21 mouse cellular contexts compared by ENCODE assay signal in genomic region chr11:110435839-110436556, GRCm38 (mm10). TPM values are rescaled to one million over a fixed set of nuclear protein-coding genes. Genes with fewer than 3 reads are reported as not detected.
A peak's percentile ranks its signal among the peaks of the same experiment; 100 is the strongest.
DNase-seq lines count a peak whose midpoint lies in the region; ATAC-seq lines count a peak whose summit lies in the region.
"Had no signal": no experiment of that assay in that cellular context is flagged by ENCODE, and none has a peak within 500 bp of the region (broad histone marks: within the 10 kb centered on the region; RNA-seq: fewer than 3 reads in every experiment).

No protein-coding gene starts in this region.

- H3K27ac ChIP-seq in midbrain, embryonic 13.5 days, result no peak overlapping the region
- no peak overlapping the region for H3K27ac ChIP-seq in midbrain, embryonic 16.5 days (ENCODE audit: low read length)
- no peak overlapping the region for H3K27ac ChIP-seq in stomach, embryonic 16.5 days (ENCODE audit: low read length)
- H3K27ac ChIP-seq in hindbrain, embryonic 12.5 days, result no peak overlapping the region
- H3K27ac ChIP-seq: heart, embryonic 10.5 days; hindbrain, embryonic 13.5 days; kidney, postnatal 0 days; macrophage; midbrain, embryonic 15.5 days had no signal

- H3K9me3 ChIP-seq in midbrain, embryonic 13.5 days, result no peaks in the 10 kb centered on the region
- no peaks in the 10 kb centered on the region for H3K9me3 ChIP-seq in midbrain, embryonic 16.5 days (replicated peaks; ENCODE audit: control insufficient read depth, low read length, poor library complexity, severe bottlenecking)
- H3K9me3 ChIP-seq in stomach, embryonic 16.5 days (replicated peaks; ENCODE audit: control insufficient read depth, low read length), result no peaks in the 10 kb centered on the region
- 0 out of 2 replicates have a peak, but pooled peaks cover 3% of the 10 kb centered on the region for H3K9me3 ChIP-seq in hindbrain, embryonic 12.5 days (replicated peaks)
- H3K9me3 ChIP-seq: heart, embryonic 10.5 days; hindbrain, embryonic 13.5 days; midbrain, embryonic 15.5 days had no signal

- peaks cover 16% of the 10 kb centered on the region for H3K4me1 ChIP-seq in midbrain, embryonic 13.5 days (replicated peaks)
- H3K4me1 ChIP-seq in midbrain, embryonic 16.5 days (ENCODE audit: control insufficient read depth, insufficient read depth, low read length), result peaks cover 4% of the 10 kb centered on the region; the same call in 1 of the 2 replicates
- H3K4me1 ChIP-seq in stomach, embryonic 16.5 days (ENCODE audit: control insufficient read depth, insufficient read depth, low read length), result no peaks in the 10 kb centered on the region; the same call in 1 of the 2 replicates
- H3K4me1 ChIP-seq in hindbrain, embryonic 12.5 days, result peaks cover 11% of the 10 kb centered on the region

- ATAC-seq in midbrain, embryonic 13.5 days, result 0 out of 2 replicates have a peak, but pooled peaks have one; percentile 34
- ATAC-seq in midbrain, embryonic 16.5 days, result no peak
- 0 out of 2 replicates have a peak, but pooled peaks have one; percentile 33 for ATAC-seq in stomach, embryonic 16.5 days (ENCODE audit: insufficient read depth, low FRiP score)
- ATAC-seq in activated CD4-positive, CD25-positive, alpha-beta regulatory T cell, adult 4 months, result no peak
- ATAC-seq in hindbrain, embryonic 12.5 days (ENCODE audit: low FRiP score), result no peak
- ATAC-seq: midbrain, embryonic 15.5 days had no signal

- H3K4me2 ChIP-seq in midbrain, embryonic 13.5 days (replicated peaks), result no peak overlapping the region
- no peak overlapping the region for H3K4me2 ChIP-seq in midbrain, embryonic 16.5 days (ENCODE audit: low read length)
- H3K4me2 ChIP-seq in stomach, embryonic 16.5 days (ENCODE audit: low read depth, low read length), result no peak overlapping the region
- no peak overlapping the region for H3K4me2 ChIP-seq in hindbrain, embryonic 12.5 days (replicated peaks)
- H3K4me2 ChIP-seq: hindbrain, embryonic 13.5 days; liver, embryonic 11.5 days; lung, embryonic 14.5 days had no signal

- no peaks in the 10 kb centered on the region for H3K27me3 ChIP-seq in midbrain, embryonic 13.5 days
- no peaks in the 10 kb centered on the region for H3K27me3 ChIP-seq in midbrain, embryonic 16.5 days (ENCODE audit: control insufficient read depth, insufficient read depth, low read depth, low read length)
- no peaks in the 10 kb centered on the region for H3K27me3 ChIP-seq in stomach, embryonic 16.5 days (ENCODE audit: control insufficient read depth, insufficient read depth, low read length)
- no peaks in the 10 kb centered on the region for H3K27me3 ChIP-seq in hindbrain, embryonic 12.5 days
- H3K27me3 ChIP-seq: hindbrain, embryonic 13.5 days; midbrain, embryonic 15.5 days had no signal

- peak; percentile 11 for DNase-seq in kidney, adult 11 months
- no peak for DNase-seq in kidney, postnatal 14 days
- peak; percentile 39 for DNase-seq in forelimb bud, embryonic 11.5 days (ENCODE audit: low read depth, low spot score)
- DNase-seq: adrenal gland, postnatal 25 days; cerebellum, adult 2 months; gastrocnemius, postnatal 25 days; heart, postnatal 10 days; lung, embryonic 14.5 days; right cerebral cortex, postnatal 25 days; thymus, adult 2 months had no signal

- no peaks in the 10 kb centered on the region for H3K36me3 ChIP-seq in midbrain, embryonic 13.5 days
- 0 out of 2 replicates have a peak, but pooled peaks cover 3% of the 10 kb centered on the region for H3K36me3 ChIP-seq in midbrain, embryonic 16.5 days (ENCODE audit: control insufficient read depth, insufficient read depth, low read length)
- H3K36me3 ChIP-seq in stomach, embryonic 16.5 days (ENCODE audit: control insufficient read depth, insufficient read depth, low read length), result no peaks in the 10 kb centered on the region
- H3K36me3 ChIP-seq in hindbrain, embryonic 12.5 days, result 0 out of 2 replicates have a peak, but pooled peaks cover 2% of the 10 kb centered on the region
- H3K36me3 ChIP-seq: hindbrain, embryonic 13.5 days; midbrain, embryonic 15.5 days had no signal

- no peak overlapping the region for H3K4me3 ChIP-seq in midbrain, embryonic 13.5 days (replicated peaks)
- no peak overlapping the region for H3K4me3 ChIP-seq in midbrain, embryonic 16.5 days (ENCODE audit: low read depth, low read length)
- no peak overlapping the region for H3K4me3 ChIP-seq in stomach, embryonic 16.5 days (replicated peaks; ENCODE audit: low read length)
- no peak overlapping the region for H3K4me3 ChIP-seq in hindbrain, embryonic 12.5 days
- H3K4me3 ChIP-seq: heart, embryonic 10.5 days; hindbrain, embryonic 13.5 days; midbrain, embryonic 15.5 days had no signal

- no peak overlapping the region for H3K9ac ChIP-seq in midbrain, embryonic 13.5 days (replicated peaks)
- H3K9ac ChIP-seq in midbrain, embryonic 16.5 days (ENCODE audit: low read depth, low read length), result no peak overlapping the region
- no peak overlapping the region for H3K9ac ChIP-seq in stomach, embryonic 16.5 days (ENCODE audit: low read length)
- H3K9ac ChIP-seq in hindbrain, embryonic 12.5 days, result no peak overlapping the region
- H3K9ac ChIP-seq: hindbrain, embryonic 13.5 days; lung, embryonic 14.5 days; midbrain, embryonic 15.5 days had no signal

- 75% methylated on average over 8 of the region's 8 CpGs for WGBS in midbrain, embryonic 13.5 days
- 73% methylated on average over 8 of the region's 8 CpGs for WGBS in midbrain, embryonic 16.5 days
- WGBS in stomach, embryonic 16.5 days, result 80% methylated on average over 8 of the region's 8 CpGs
- 73% methylated on average over 8 of the region's 8 CpGs for WGBS in hindbrain, embryonic 12.5 days

RNA-seq across cellular contexts. Expression of gene Map2k6, which starts 37.1 kb away (rescaled TPM):
- polyA plus RNA-seq in midbrain, embryonic 13.5 days (2015; fragmentation: Nextera tagmentation; extraction: Ambion mirVana), result 22.9 and 24.9 TPM in 2 replicates
- polyA plus RNA-seq in midbrain, embryonic 16.5 days (2015; fragmentation: Nextera tagmentation; extraction: Ambion mirVana), result 22.1 and 23.4 TPM in 2 replicates
- polyA plus RNA-seq in stomach, embryonic 16.5 days (2015; fragmentation: Nextera tagmentation; extraction: Ambion mirVana), result 16.9 and 17.6 TPM in 2 replicates
- 1 to 10 TPM; 5.7 to 7.7 TPM for polyA plus RNA-seq in activated CD4-positive, CD25-positive, alpha-beta regulatory T cell, adult 4 months (2017; shearing (Covaris generic))
- 27.8 and 34.4 TPM in 2 replicates for polyA plus RNA-seq in hindbrain, embryonic 12.5 days (2016; fragmentation: Nextera tagmentation; extraction: Ambion mirVana)

Comparison
In these comparisons a context has a peak if more than half of its experiments do, and no peak if none do; other contexts are left out.
1. ATAC-seq: peak in midbrain, embryonic 13.5 days (single experiment) and stomach, embryonic 16.5 days (single experiment); none in midbrain, embryonic 16.5 days (single experiment), activated CD4-positive, CD25-positive, alpha-beta regulatory T cell, adult 4 months (single experiment) and hindbrain, embryonic 12.5 days (single experiment).